Mouse (Mus musculus) limb, embryonic 15.5 days (tissue): ENCODE data around the gene Cemip. TPM values are rescaled to one million over a fixed set of nuclear protein-coding genes. Genes with fewer than 3 reads are reported as not detected.

Experiments used
- ATAC-seq: fragments of 200-750 bp; cut with Nextera tagmentation; 2 replicates; pipeline ENCODE4 v1.8.0; 2017; ENCODE audit warnings: low read depth, moderate TSS enrichment; ENCODE audit not compliant: insufficient number of reproducible peaks, low FRiP score, low TSS enrichment
- H3K27ac ChIP-seq: fragments of 300-500 bp; sonication (generic); 2 replicates; pipeline ENCODE4 v1.5.1; 2015; ENCODE audit warnings: moderate library complexity, mild to moderate bottlenecking, inconsistent platforms
- H3K27me3 ChIP-seq: fragments of 300-500 bp; sonication (generic); 2 replicates; pipeline ENCODE4 v1.6.1; 2015; ENCODE audit warnings: inconsistent platforms
- H3K36me3 ChIP-seq: fragments of 300-500 bp; sonication (generic); 2 replicates; pipeline ENCODE4 v1.6.1; 2015; ENCODE audit warnings: inconsistent platforms
- H3K4me1 ChIP-seq: fragments of 300-500 bp; sonication (generic); 2 replicates; pipeline ENCODE4 v1.6.1; 2015; ENCODE audit warnings: inconsistent platforms
- H3K4me2 ChIP-seq: fragments of 300-500 bp; sonication (generic); 2 replicates; pipeline ENCODE4 v1.6.1; 2015; ENCODE audit warnings: mild to moderate bottlenecking, inconsistent platforms
- H3K4me3 ChIP-seq: fragments of 300-500 bp; sonication (generic); 2 replicates; pipeline ENCODE4 v1.5.1; 2015; ENCODE audit warnings: mild to moderate bottlenecking, inconsistent platforms
- H3K9ac ChIP-seq: fragments of 300-500 bp; sonication (generic); 2 replicates; pipeline ENCODE4 v1.6.1; 2015; ENCODE audit warnings: inconsistent platforms
- H3K9me3 ChIP-seq: fragments of 300-500 bp; sonication (generic); 2 replicates; pipeline ENCODE4 v1.6.1; 2016; ENCODE audit warnings: inconsistent platforms
- WGBS: fragments of 180-500 bp; shearing (Covaris S2); methylation state at CpG from one replicate; pipeline ENCODE4 v1.1.7; 2015; 5-methylcytosine and 5-hydroxymethylcytosine counted together
- polyA plus RNA-seq: library from polyadenylated mRNA; unstranded; fragments of >200 nt; fragmentation: Nextera tagmentation; extraction: Ambion mirVana; gene quantifications from 2 replicates; pipeline ENCODE4 v1.2.1, GENCODE M21; 2015

Cemip gene
- polyA plus RNA-seq, 1 experiment from 2014 or later = 0.45 TPM

DNA sequence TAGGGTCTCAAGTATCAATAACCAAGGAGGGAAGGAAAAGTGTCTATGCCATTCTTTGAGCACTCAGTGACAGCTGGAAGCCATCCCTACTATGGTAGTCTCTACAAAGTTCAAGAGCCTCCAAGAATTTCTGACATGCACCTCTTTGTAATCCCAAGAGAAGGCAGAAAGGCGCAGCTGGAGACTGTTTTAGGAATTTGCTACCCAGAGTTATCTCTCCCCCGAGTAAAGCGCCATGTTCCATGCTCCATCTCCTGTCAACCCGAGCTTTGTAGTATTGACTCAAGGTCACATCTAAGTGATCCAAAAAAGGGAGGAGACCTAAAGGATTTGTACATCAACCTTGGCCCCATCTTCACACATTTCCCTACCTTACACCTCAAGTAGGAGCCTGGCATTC, 40.8 kb downstream of the Cemip start:
- Histone ChIP-seq H3K27ac (no peak overlapping the region), H3K9ac (no peak overlapping the region), H3K4me1 (no peaks in the 10 kb centered on the region), H3K36me3 (no peaks in the 10 kb centered on the region), H3K4me3 (no peak overlapping the region), H3K4me2 (no peak overlapping the region), H3K9me3 (no peaks in the 10 kb centered on the region), H3K27me3 (no peaks in the 10 kb centered on the region)
- WGBS = 87% methylated on average over 4 of the region's 4 CpGs
- no peak for ATAC-seq

DNA sequence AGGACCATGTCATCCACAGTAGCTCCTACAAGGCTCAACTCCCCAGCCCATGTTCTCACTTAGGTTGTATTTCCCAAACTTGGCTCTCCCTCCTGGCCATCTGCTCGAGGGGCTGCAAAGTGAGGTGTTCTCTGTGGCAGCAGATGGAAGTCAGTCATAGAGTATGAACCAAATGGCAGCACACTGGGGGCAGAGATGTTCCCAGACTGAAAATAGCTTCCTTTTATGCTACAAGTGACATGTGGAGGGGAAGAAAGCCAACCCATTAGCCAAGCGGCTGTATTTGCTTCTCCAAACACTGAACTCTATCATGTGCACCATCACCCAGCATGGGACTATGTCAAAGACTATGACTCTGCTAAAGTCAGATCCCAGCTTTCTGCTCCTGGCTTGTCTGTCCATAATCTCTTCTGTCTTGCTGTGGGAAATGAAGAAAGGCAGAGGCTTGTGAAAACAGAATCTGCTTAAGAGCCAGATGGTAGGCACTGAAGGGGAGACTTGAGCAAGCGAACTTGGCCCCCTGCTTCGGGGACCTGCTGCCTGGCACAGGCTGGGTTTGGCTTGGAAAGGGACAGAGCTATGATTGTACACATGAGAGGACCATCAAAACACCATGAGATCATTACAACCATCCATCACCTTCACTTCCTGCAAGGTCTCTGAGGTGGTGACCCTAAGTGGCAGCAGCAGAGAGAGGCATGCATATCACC, 41.6 kb downstream of the Cemip start:
- Histone ChIP-seq H3K4me3 (no peak overlapping the region), H3K36me3 (no peaks in the 10 kb centered on the region), H3K4me1 (no peaks in the 10 kb centered on the region), H3K27me3 (no peaks in the 10 kb centered on the region), H3K9me3 (no peaks in the 10 kb centered on the region), H3K4me2 (no peak overlapping the region), H3K9ac (no peak overlapping the region), H3K27ac (no peak overlapping the region)
- WGBS = 76% methylated on average over 4 of the region's 4 CpGs
- ATAC-seq = no peak

DNA sequence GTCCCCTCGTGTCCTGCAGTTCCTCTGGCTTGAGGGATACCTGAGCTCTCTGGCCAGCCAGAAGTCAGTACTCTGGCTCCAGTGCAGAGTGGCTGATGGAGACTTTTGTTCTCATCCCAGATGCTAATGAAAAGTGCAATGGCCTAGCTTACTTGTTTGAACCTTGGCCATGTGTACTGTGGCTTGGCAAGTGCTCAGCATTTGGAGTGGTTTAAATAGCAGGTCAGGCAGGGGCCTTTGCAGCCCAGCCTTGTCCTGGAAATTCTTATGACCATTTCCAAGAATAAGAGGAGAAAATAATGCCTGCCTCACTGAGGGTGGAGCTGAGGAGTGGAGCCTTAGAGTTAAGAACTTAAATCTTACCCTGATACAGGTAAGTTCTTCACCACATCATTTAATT, 43.6 kb downstream of the Cemip start:
- Histone ChIP-seq H3K4me2 (no peak overlapping the region), H3K9me3 (no peaks in the 10 kb centered on the region), H3K27ac (no peak overlapping the region), H3K36me3 (no peaks in the 10 kb centered on the region), H3K4me1 (no peaks in the 10 kb centered on the region), H3K4me3 (no peak overlapping the region), H3K9ac (no peak overlapping the region), H3K27me3 (no peaks in the 10 kb centered on the region)
- 78% methylated on average over 1 of the region's 1 CpGs for WGBS
- no peak for ATAC-seq

DNA sequence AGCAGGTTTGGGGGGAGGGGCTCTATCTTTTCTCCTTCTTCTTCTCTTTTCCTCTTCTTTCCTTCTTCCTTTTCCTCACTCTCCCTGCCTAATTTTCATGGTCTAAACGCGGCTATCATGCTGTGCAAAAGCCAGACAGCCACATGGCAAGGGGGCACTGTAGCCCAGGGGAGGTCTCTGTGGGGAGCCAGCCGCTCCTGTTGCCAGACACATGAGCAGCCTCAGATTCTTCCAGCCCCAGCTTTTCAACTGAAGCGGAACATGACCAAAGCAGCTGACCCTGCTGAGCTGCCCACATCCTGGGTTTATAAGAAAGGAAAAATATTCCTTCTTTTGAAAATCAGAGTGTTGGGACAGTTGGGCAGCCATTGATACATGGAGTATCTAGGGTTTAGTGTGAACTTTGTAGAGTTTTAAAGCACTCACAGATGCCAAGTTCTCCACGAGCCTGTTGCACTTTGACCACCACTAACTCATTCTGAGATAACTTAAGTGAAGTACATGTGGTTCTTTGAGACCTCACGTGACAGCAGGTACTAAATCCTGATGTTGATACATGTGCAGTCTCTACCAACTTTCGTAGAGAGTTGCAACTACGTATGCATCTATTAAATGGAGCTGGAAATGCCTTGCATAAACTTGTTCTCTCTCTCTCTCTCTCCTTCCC, 46.3 kb downstream of the Cemip start:
- H3K27ac ChIP-seq = no peak overlapping the region
- no peaks in the 10 kb centered on the region for H3K4me1 ChIP-seq

DNA sequence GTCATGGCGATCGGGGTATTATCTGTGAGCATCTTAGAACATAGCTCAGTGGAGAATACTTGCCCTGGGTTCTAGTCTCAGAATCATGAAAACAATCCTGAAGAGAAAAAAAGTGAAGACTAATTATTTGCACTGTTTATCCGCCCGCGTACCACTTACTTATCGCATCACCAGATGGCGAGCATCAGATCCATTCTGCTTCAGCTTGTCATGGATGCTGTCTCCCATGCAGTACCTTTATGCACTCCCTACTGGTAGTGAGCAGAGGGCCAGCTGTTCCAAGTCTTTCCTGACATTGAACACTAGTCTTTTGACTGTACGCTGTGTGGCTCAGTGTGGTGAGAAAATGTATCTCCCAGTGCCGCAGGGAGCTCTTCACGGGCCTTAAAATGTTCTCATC, 47.7 kb downstream of the Cemip start:
- Histone ChIP-seq H3K9ac (no peak overlapping the region), H3K27me3 (no peaks in the 10 kb centered on the region), H3K9me3 (no peaks in the 10 kb centered on the region), H3K4me3 (no peak overlapping the region), H3K4me2 (no peak overlapping the region), H3K36me3 (no peaks in the 10 kb centered on the region), H3K4me1 (no peaks in the 10 kb centered on the region; the same call in 1 of the 2 replicates), H3K27ac (no peak overlapping the region)
- no peak for ATAC-seq
- WGBS = 93% methylated on average over 10 of the region's 10 CpGs

More for the DNA sequence above, 46.3 kb downstream of the Cemip start:
- H3K4me3 ChIP-seq = no peak overlapping the region
- H3K27me3 ChIP-seq = no peaks in the 10 kb centered on the region
- WGBS = 58% methylated on average over 8 of the region's 8 CpGs
- H3K36me3 ChIP-seq = no peaks in the 10 kb centered on the region
- no peak for ATAC-seq
- H3K4me2 ChIP-seq = no peak overlapping the region
- no peaks in the 10 kb centered on the region for H3K9me3 ChIP-seq
- H3K9ac ChIP-seq = no peak overlapping the region

DNA sequence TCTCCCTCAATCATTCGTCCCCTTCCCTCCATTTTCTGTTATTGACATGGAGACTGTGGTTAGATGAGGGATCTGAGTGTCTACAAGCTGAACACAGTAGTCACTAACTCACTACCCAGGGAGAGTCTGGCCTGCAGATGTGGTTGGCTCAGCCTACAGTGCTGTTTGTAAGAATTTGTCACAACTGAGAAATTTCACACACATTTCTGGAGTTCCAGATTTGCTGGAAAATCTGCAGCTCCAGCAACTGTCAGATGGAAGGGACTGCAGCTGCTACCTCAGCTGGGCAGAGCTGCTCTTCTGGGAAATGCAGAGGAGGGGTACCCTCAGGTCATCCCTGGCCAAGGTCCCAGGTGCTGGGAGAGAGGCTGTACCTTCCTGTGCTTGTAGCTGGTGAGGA, 53.5 kb downstream of the Cemip start:
- no peaks in the 10 kb centered on the region for H3K27me3 ChIP-seq
- H3K4me3 ChIP-seq = no peak overlapping the region
- H3K9me3 ChIP-seq = no peaks in the 10 kb centered on the region
- ATAC-seq = no peak; the same call in 1 of the 2 replicates
- no peaks in the 10 kb centered on the region for H3K36me3 ChIP-seq
- H3K4me1 ChIP-seq = peaks cover 21% of the 10 kb centered on the region
- H3K9ac ChIP-seq = no peak overlapping the region
- no peak overlapping the region for H3K4me2 ChIP-seq
- 60% methylated on average over 1 of the region's 1 CpGs for WGBS
- no peak overlapping the region for H3K27ac ChIP-seq

- 0 out of 2 replicates have a peak overlapping the region, but pooled peaks have one; percentile 3 for H3K27ac ChIP-seq
- no peak overlapping the region for H3K9ac ChIP-seq
- H3K4me1 ChIP-seq = peaks cover 21% of the 10 kb centered on the region
- H3K9me3 ChIP-seq = no peaks in the 10 kb centered on the region
- H3K4me2 ChIP-seq = no peak overlapping the region
- WGBS = 33% methylated on average over 3 of the region's 3 CpGs
- H3K4me3 ChIP-seq = no peak overlapping the region
- H3K36me3 ChIP-seq = no peaks in the 10 kb centered on the region
- no peaks in the 10 kb centered on the region for H3K27me3 ChIP-seq
- peak; percentile 55 for ATAC-seq
Measured at GRCm38 (mm10) chr7:84029120-84029771, 57.1 kb downstream of the Cemip start.

DNA sequence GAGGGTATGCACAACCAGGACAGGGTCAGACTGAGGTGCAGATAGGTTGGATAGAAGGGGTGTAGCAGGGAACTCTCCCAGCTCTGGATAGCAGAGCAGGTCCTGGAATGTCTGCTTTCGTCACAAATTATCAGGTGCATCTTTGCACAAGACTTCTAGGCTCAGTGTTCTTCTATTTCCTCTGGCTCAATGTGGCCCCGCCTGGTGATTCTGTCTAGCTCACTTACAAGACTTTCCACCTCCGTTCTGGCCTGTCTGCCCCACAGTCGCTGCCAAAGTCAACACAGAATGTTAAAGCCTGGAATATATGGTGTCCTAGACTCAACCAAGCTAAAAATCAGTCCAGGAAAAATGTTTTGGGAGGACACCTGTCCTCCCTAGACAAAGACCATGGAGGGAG, 57.9 kb downstream of the Cemip start:
- H3K4me1 ChIP-seq = peaks cover 20% of the 10 kb centered on the region
- ATAC-seq = no peak
- no peak overlapping the region for H3K4me3 ChIP-seq
- no peaks in the 10 kb centered on the region for H3K27me3 ChIP-seq
- H3K36me3 ChIP-seq = no peaks in the 10 kb centered on the region
- WGBS = 62% methylated on average over 4 of the region's 4 CpGs
- H3K9ac ChIP-seq = no peak overlapping the region
- H3K4me2 ChIP-seq = no peak overlapping the region
- H3K9me3 ChIP-seq = no peaks in the 10 kb centered on the region
- H3K27ac ChIP-seq = no peak overlapping the region

DNA sequence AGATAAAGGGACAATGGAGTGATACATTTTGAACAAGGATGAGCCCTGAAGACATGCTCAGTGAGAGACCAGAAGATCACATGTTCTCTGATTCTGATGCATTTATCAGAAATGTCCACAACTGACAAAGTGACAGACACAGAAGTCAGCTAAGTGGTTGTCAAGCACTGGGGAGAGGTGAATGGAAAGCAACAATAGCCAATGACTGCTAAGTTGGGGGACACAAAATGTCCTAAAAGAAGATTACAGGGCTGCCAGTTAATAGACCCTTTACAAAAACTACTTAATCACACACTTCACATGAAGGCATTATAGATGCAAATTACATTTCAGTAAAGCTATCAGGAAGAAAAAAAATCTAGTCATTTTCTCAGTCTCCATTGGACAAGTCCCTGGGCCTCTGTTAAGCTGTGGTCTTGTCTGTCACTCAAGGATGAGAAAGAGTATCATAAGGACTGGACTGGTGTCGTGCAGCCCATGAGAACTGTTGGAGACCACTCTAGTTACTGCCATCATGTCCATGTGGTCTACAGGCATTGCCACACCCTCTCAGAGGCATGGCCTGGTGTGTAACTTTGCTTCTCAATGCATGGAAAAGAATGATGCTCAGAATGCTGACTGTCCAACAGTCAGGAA, 59.2 kb downstream of the Cemip start:
- WGBS = 83% methylated on average over 1 of the region's 1 CpGs
- Histone ChIP-seq H3K9ac (no peak overlapping the region), H3K4me1 (peaks cover 15% of the 10 kb centered on the region), H3K27me3 (no peaks in the 10 kb centered on the region), H3K27ac (no peak overlapping the region), H3K4me3 (no peak overlapping the region), H3K9me3 (no peaks in the 10 kb centered on the region), H3K36me3 (no peaks in the 10 kb centered on the region), H3K4me2 (no peak overlapping the region)
- no peak for ATAC-seq

DNA sequence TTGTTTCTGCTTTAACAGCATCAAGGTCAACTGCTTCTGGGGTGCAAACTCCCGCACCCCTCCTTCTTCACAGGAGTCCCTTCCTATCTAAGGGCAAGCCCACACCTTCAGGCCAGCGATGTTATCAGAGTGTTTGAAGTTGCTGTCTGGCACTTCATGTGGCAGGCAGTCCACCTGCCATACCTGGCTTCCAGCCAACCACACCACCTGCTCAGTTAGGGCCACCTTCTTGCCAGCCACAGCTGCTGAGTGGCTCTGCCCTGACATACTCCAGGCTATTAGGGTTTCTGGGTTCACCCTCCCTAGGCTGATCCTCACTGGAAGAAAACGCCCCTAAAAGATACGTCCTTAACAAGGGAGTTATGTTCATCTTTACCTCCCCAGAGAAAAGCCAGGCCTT, 60.2 kb downstream of the Cemip start:
- no peaks in the 10 kb centered on the region for H3K36me3 ChIP-seq
- peaks cover 15% of the 10 kb centered on the region for H3K4me1 ChIP-seq
- no peak overlapping the region for H3K9ac ChIP-seq
- H3K4me2 ChIP-seq = no peak overlapping the region
- no peaks in the 10 kb centered on the region for H3K9me3 ChIP-seq
- WGBS = 72% methylated on average over 4 of the region's 4 CpGs
- H3K4me3 ChIP-seq = no peak overlapping the region
- no peak overlapping the region for H3K27ac ChIP-seq
- ATAC-seq = no peak
- no peaks in the 10 kb centered on the region for H3K27me3 ChIP-seq

DNA sequence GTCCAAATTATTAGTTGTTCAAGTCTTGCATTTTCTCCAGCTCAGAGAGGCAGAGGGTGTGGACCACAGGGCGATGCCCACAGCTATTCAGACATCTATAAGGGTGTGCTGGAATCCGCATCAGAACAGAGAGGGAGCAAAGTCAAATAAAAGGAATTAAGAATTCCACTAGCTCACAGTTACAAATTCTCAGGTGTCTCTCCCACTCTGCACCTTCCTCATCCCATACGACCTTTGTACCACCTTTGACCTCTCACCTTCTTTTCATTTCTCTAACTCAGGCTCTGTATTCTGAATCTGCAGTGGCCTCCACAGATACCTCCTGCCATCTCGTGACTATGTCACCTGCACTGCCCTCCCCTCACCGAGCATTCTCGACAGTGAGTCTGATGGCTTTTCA, 62.8 kb downstream of the Cemip start:
- Histone ChIP-seq H3K27ac (no peak overlapping the region), H3K9ac (no peak overlapping the region), H3K4me1 (peaks cover 5% of the 10 kb centered on the region), H3K4me2 (no peak overlapping the region), H3K36me3 (no peaks in the 10 kb centered on the region), H3K27me3 (no peaks in the 10 kb centered on the region), H3K9me3 (no peaks in the 10 kb centered on the region), H3K4me3 (no peak overlapping the region)
- WGBS = 71% methylated on average over 6 of the region's 6 CpGs
- ATAC-seq = no peak

DNA sequence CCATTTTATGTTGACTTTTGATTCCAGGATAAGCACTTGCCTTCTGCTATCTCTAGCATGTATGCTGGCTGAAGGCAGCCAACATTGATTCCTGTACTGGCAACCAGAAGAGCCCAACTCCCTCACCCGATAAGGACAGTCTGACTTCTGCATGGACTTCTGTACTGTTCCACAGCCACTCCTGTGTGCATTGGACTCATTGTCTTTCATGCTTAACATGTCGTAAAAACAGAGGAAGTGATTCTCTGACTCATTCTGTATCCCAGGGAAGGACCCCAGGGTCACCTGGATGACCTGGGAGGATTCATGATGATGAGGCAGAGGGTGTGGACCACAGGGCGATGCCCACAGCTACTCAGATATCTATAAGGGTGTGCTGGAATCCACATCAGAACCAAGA, 63.8 kb downstream of the Cemip start:
- Histone ChIP-seq H3K4me3 (no peak overlapping the region), H3K27ac (no peak overlapping the region), H3K36me3 (no peaks in the 10 kb centered on the region), H3K9me3 (no peaks in the 10 kb centered on the region), H3K27me3 (no peaks in the 10 kb centered on the region), H3K4me1 (peaks cover 4% of the 10 kb centered on the region; the same call in 1 of the 2 replicates), H3K4me2 (no peak overlapping the region), H3K9ac (no peak overlapping the region)
- WGBS = 84% methylated on average over 3 of the region's 3 CpGs
- no peak for ATAC-seq
